Mouse (Mus musculus) heart, adult 10 weeks (tissue): Measurements from ENCODE around the gene Tmem171. TPM values are rescaled to one million over a fixed set of nuclear protein-coding genes. Genes with fewer than 3 reads are reported as not detected.

Experiments used
- polyA plus RNA-seq: library from polyadenylated mRNA; stranded (reverse); fragments of 350-450 nt; fragmentation: Illumina TruSeq; extraction: RNeasy Lipid Tissue Mini Kit (QIAGEN cat#74804); gene quantifications from one replicate; pipeline ENCODE4 v1.2.3, GENCODE M21; 2014; ENCODE audit warnings: low read depth, low replicate concordance

Gene Tmem171
- polyA plus RNA-seq, result 7.2 TPM

GRCm38 (mm10) chr13:98694773-98695314, at the start of gene Tmem171:
TSS of gene Tmem171 (minus strand) at chr13:98694834.

GRCm38 (mm10) chr13:98637145-98637544, 57.5 kb downstream of the Tmem171 start, which contains the start of gene Tmem174:
TSS of gene Tmem174 (minus strand) at chr13:98637410.

Other genes with a start within 250 kb of the Tmem171 start
- gene Gm10320, start 202.8 kb downstream of the Tmem171 start, polyA plus RNA-seq, result not detected
- gene Tmem174, start 57.4 kb downstream of the Tmem171 start, polyA plus RNA-seq, result not detected
- gene Fcho2, start 120.6 kb upstream of the Tmem171 start, polyA plus RNA-seq, result 35.0 TPM
- 28.1 TPM for gene Tnpo1, start 231.6 kb upstream of the Tmem171 start, polyA plus RNA-seq